Mouse (Mus musculus): Measurements from ENCODE around the gene Filip1. TPM values are rescaled to one million over a fixed set of nuclear protein-coding genes. Genes with fewer than 3 reads are reported as not detected.
"Not testable (repeated sequence)": the region's sequence is repeated elsewhere in the genome, so short reads cannot be mapped to it uniquely, and the experiment has no call there.

Filip1 gene
- polyA plus RNA-seq, 1 experiment from 2014 or later = 2.5 TPM

DNA sequence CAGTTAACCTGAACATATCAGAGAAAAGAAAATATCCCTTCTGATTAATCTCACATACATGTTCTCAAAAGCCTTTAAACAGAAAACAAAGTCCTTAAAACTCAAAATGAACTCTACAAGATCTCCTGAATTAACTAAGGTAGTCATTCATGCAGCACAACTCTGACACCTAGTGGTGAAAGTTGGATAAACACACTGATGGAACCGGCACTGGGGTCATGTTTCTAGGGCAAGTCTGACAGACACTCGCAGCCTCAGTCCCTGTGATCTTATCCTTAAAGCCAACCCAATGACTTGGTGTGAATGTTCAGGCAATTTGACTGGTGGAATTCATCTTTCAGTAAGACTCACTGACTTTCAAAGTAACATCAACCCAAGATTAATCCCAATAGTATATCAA, 13.4 kb upstream of the Filip1 start:
- Histone ChIP-seq H3K27me3 (replicated peaks; ENCODE audit: control insufficient read depth, insufficient read depth, low read length) (no peaks in the 10 kb centered on the region), H3K9me3 (ENCODE audit: control insufficient read depth, low read length) (no peaks in the 10 kb centered on the region), H3K4me1 (ENCODE audit: control insufficient read depth, insufficient read depth, low read depth, low read length) (no peaks in the 10 kb centered on the region), H3K9ac (ENCODE audit: low read depth, low read length) (no peak overlapping the region), H3K4me3 (ENCODE audit: low read length) (no peak overlapping the region), H3K36me3 (ENCODE audit: control insufficient read depth, insufficient read depth, low read length) (no peaks in the 10 kb centered on the region), H3K27ac (ENCODE audit: low read depth, low read length) (no peak overlapping the region), H3K4me2 (ENCODE audit: low read length) (no peak overlapping the region)
- no peak for ATAC-seq
- 2% methylated on average over 2 of the region's 2 CpGs for WGBS

DNA sequence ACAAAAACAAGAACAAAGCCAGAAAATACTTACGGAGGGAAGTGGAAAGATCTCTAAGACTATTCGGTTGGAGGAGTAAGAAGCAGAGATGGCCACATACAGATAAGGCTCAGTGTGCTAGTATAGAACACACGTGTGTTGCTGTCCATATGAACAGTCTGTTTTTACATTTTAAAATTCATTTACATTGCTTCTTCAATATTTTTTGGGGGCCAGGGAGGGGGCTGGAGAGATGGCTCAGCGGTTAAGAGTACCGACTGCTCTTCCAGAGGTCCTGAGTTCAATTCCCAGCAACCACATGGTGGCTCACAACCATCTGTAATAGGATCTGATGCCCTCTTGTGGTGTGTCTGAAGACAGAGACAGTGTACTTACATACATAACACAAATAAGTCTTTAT, 12.7 kb upstream of the Filip1 start:
- not testable (repeated sequence) for ATAC-seq; H3K9me3 ChIP-seq (ENCODE audit: control insufficient read depth, low read length); H3K36me3 ChIP-seq (ENCODE audit: control insufficient read depth, insufficient read depth, low read length); H3K27ac ChIP-seq (ENCODE audit: low read depth, low read length); H3K4me2 ChIP-seq (ENCODE audit: low read length); H3K9ac ChIP-seq (ENCODE audit: low read depth, low read length); H3K4me1 ChIP-seq (ENCODE audit: control insufficient read depth, insufficient read depth, low read depth, low read length); H3K4me3 ChIP-seq (ENCODE audit: low read length); H3K27me3 ChIP-seq (replicated peaks; ENCODE audit: control insufficient read depth, insufficient read depth, low read length)
- WGBS = 91% methylated on average over 5 of the region's 5 CpGs

DNA sequence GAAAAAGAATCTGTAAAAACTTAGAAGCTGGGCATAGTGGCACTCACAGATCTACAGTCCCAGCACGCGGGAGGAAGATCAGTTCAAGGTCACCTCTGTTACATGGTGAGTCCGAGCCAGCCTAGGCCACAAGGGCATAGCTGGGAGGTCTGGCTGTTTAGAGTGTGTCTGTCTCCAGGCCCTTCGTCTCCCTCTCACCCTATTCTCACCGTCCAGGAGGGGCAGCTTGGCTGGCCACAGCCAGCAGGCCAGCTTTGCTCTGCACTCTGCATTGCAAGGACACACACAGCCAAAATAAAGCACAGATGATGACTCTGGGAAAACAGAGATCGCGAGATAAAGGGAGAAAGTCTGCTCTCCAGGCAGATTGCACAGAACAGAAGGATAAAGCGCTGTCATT, 10.2 kb upstream of the Filip1 start:
- 74% methylated on average over 8 of the region's 8 CpGs for WGBS
- Histone ChIP-seq H3K4me3 (ENCODE audit: low read length) (no peak overlapping the region), H3K4me1 (ENCODE audit: control insufficient read depth, insufficient read depth, low read depth, low read length) (no peaks in the 10 kb centered on the region), H3K36me3 (ENCODE audit: control insufficient read depth, insufficient read depth, low read length) (no peaks in the 10 kb centered on the region), H3K9ac (ENCODE audit: low read depth, low read length) (no peak overlapping the region), H3K27ac (ENCODE audit: low read depth, low read length) (no peak overlapping the region), H3K9me3 (ENCODE audit: control insufficient read depth, low read length) (no peaks in the 10 kb centered on the region), H3K4me2 (ENCODE audit: low read length) (no peak overlapping the region), H3K27me3 (replicated peaks; ENCODE audit: control insufficient read depth, insufficient read depth, low read length) (no peaks in the 10 kb centered on the region)
- ATAC-seq = no peak

DNA sequence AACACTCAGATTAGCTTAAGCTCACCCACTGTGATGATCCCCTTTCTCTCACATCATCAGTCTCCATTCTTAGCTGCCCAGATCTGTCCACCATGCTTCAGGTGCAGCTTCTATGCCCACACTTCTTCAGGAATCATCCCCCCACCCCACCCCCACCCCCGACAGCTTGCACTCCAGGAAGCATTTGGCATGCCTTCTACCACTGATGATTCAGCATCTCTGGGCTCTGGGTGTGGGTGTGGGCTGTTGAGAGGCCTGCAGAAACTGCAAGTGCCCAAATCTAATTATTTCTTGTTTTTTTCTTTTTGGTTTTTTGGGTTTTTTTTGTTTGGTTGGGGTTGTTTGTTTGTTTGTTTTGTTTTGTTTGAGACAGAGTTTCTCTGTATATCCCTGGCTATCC, 9.0 kb upstream of the Filip1 start:
- H3K36me3 ChIP-seq (ENCODE audit: control insufficient read depth, insufficient read depth, low read length) = no peaks in the 10 kb centered on the region
- WGBS = 35% methylated on average over 1 of the region's 1 CpGs
- H3K4me3 ChIP-seq (ENCODE audit: low read length) = no peak overlapping the region
- no peak overlapping the region for H3K4me2 ChIP-seq (ENCODE audit: low read length)
- H3K9me3 ChIP-seq (ENCODE audit: control insufficient read depth, low read length) = no peaks in the 10 kb centered on the region
- no peak for ATAC-seq
- no peak overlapping the region for H3K27ac ChIP-seq (ENCODE audit: low read depth, low read length)
- H3K27me3 ChIP-seq (replicated peaks; ENCODE audit: control insufficient read depth, insufficient read depth, low read length) = no peaks in the 10 kb centered on the region
- no peaks in the 10 kb centered on the region for H3K4me1 ChIP-seq (ENCODE audit: control insufficient read depth, insufficient read depth, low read depth, low read length)
- H3K9ac ChIP-seq (ENCODE audit: low read depth, low read length) = no peak overlapping the region

DNA sequence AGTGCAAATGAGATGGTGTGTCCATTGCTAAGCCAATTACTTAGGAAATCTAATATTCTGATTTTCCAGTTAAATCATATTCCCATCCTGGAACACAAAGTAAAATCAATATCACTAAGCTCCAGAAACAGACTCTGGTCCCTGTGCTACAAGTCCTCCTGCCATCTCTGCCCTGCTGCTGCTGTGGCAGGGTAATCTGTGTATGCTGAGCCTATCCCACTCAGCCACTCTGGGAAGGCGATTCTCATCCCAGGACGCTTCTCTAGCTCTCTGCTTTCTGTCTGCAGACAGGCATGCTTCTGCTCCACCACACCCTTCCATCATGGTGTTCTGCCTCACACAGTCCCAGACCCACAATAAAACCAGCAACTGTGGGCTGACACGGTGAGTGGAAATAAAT, 7.8 kb upstream of the Filip1 start:
- H3K27me3 ChIP-seq (replicated peaks; ENCODE audit: control insufficient read depth, insufficient read depth, low read length) = no peaks in the 10 kb centered on the region
- no peaks in the 10 kb centered on the region for H3K4me1 ChIP-seq (ENCODE audit: control insufficient read depth, insufficient read depth, low read depth, low read length)
- no peak overlapping the region for H3K9ac ChIP-seq (ENCODE audit: low read depth, low read length)
- no peak overlapping the region for H3K4me2 ChIP-seq (ENCODE audit: low read length)
- no peaks in the 10 kb centered on the region for H3K36me3 ChIP-seq (ENCODE audit: control insufficient read depth, insufficient read depth, low read length)
- no peak overlapping the region for H3K4me3 ChIP-seq (ENCODE audit: low read length)
- H3K9me3 ChIP-seq (ENCODE audit: control insufficient read depth, low read length) = no peaks in the 10 kb centered on the region
- H3K27ac ChIP-seq (ENCODE audit: low read depth, low read length) = no peak overlapping the region
- 79% methylated on average over 3 of the region's 3 CpGs for WGBS
- no peak for ATAC-seq

DNA sequence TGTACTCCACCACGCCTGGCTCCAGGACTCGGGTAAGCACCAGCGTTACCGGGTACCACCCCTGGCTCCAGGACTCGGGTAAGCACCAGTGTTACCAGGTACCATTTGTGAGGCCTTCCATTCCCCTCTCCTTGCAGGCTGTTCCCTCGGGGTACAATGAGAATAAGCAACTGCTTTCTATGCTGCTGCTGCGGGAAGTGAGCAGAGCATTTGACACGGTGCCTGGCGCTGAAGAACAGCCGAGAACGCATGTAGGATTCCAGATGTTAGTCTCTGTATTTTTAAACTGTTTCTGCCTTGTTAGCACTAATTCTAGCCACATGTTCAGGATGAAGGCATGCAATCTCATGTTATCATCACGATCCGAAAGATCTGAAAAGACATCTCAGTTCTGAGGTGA, 635 bp downstream of the Filip1 start:
- no peak overlapping the region for H3K27ac ChIP-seq (ENCODE audit: low read depth, low read length)
- H3K9ac ChIP-seq (ENCODE audit: low read depth, low read length) = no peak overlapping the region
- no peaks in the 10 kb centered on the region for H3K36me3 ChIP-seq (ENCODE audit: control insufficient read depth, insufficient read depth, low read length)
- H3K4me2 ChIP-seq (ENCODE audit: low read length) = no peak overlapping the region
- no peak for ATAC-seq
- no peaks in the 10 kb centered on the region for H3K9me3 ChIP-seq (ENCODE audit: control insufficient read depth, low read length)
- WGBS = 87% methylated on average over 13 of the region's 13 CpGs
- H3K27me3 ChIP-seq (replicated peaks; ENCODE audit: control insufficient read depth, insufficient read depth, low read length) = no peaks in the 10 kb centered on the region
- H3K4me3 ChIP-seq (ENCODE audit: low read length) = no peak overlapping the region
- H3K4me1 ChIP-seq (ENCODE audit: control insufficient read depth, insufficient read depth, low read depth, low read length) = no peaks in the 10 kb centered on the region

DNA sequence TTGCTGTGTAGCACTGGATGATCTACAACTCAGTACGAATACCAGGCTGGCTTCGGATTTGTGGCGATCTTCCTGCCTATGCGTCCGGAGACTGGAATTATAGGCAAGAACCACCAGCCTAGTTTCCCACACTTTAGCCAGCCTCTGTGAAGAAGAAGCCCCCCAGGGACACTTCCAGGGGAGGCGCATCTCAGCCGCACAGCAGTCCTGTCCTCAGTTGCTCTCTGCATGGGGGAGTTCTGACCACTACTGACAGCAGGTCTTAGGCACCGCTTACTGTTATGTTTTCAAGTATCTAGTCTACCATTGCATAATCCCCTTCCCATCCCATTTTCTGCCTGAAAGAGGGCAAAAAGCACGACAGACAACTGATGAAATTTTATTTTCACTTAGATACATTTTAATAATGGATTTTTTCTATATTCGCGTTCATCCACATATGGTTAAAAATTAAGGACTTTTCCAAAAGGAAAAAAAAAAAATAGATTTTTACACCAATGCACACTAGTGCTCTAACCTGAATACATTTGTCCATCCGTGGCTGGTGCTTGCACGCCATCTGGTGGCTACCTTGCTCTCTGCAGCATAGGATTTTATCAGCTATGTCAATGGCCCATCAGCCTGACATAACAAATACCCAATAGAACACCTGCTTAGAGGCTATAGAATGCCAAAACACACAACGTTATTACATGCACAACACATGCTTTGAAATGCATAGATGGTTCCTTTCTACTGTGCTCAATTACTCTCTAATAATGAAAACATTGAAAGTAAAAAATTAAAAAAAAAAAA, 10.1 kb downstream of the Filip1 start:
- H3K9ac ChIP-seq (ENCODE audit: low read depth, low read length) = no peak overlapping the region

DNA sequence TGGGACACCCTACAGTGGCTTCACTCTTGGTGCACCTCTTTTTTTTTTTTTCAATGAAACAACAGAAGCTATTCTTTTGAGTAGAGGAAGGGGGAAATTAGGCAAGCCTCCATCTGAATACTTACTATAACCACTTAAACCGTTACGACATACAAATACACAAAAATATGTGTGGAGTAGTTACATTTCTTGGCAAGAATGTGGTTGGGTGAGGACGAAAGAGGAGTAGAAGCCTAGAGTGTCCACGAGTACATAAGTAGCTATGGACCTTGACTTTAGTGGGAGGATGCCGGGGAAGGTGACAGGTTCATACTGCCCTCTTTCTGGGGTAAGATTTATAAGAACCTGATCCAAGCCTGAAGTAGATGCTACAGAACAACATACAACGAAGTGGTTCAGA, 15.4 kb downstream of the Filip1 start:
- ATAC-seq = no peak
- Histone ChIP-seq H3K9me3 (ENCODE audit: control insufficient read depth, low read length) (no peaks in the 10 kb centered on the region), H3K27me3 (replicated peaks; ENCODE audit: control insufficient read depth, insufficient read depth, low read length) (no peaks in the 10 kb centered on the region), H3K4me3 (ENCODE audit: low read length) (no peak overlapping the region), H3K27ac (ENCODE audit: low read depth, low read length) (no peak overlapping the region), H3K4me2 (ENCODE audit: low read length) (no peak overlapping the region), H3K36me3 (ENCODE audit: control insufficient read depth, insufficient read depth, low read length) (no peaks in the 10 kb centered on the region), H3K9ac (ENCODE audit: low read depth, low read length) (no peak overlapping the region), H3K4me1 (ENCODE audit: control insufficient read depth, insufficient read depth, low read depth, low read length) (no peaks in the 10 kb centered on the region)
- WGBS = 91% methylated on average over 6 of the region's 6 CpGs

More for the DNA sequence above, 10.1 kb downstream of the Filip1 start:
- Histone ChIP-seq H3K4me2 (ENCODE audit: low read length) (peak overlapping the region; percentile 14; the same call in 1 of the 2 replicates), H3K36me3 (ENCODE audit: control insufficient read depth, insufficient read depth, low read length) (no peaks in the 10 kb centered on the region), H3K27ac (ENCODE audit: low read depth, low read length) (no peak overlapping the region), H3K4me1 (ENCODE audit: control insufficient read depth, insufficient read depth, low read depth, low read length) (no peaks in the 10 kb centered on the region), H3K27me3 (replicated peaks; ENCODE audit: control insufficient read depth, insufficient read depth, low read length) (no peaks in the 10 kb centered on the region), H3K9me3 (ENCODE audit: control insufficient read depth, low read length) (no peaks in the 10 kb centered on the region), H3K4me3 (ENCODE audit: low read length) (no peak overlapping the region)
- WGBS = 35% methylated on average over 14 of the region's 14 CpGs
- peak; percentile 94 for ATAC-seq

DNA sequence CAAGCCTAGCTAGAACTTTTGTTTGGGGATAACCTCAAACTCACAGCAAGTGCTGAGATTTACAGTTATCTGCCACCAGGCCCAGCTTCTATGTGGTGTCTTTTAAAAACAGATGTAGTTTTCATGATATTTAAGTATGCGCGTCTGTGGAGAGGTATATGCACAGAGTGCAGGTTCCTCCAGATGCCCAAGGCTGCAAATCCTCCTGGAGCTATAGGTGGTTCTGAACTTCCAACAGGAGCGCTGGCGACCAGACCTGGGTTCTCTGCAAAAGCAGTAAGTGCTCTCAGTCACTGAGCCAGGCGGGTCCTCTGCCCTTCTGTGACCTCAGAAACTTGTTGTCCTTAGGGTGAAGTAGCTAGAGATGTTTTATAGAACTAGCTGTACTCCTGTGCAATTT, 18.4 kb downstream of the Filip1 start:
- Histone ChIP-seq H3K27ac (ENCODE audit: low read depth, low read length) (no peak overlapping the region), H3K4me3 (ENCODE audit: low read length) (no peak overlapping the region), H3K9ac (ENCODE audit: low read depth, low read length) (no peak overlapping the region), H3K4me1 (ENCODE audit: control insufficient read depth, insufficient read depth, low read depth, low read length) (no peaks in the 10 kb centered on the region), H3K4me2 (ENCODE audit: low read length) (no peak overlapping the region), H3K36me3 (ENCODE audit: control insufficient read depth, insufficient read depth, low read length) (no peaks in the 10 kb centered on the region), H3K9me3 (ENCODE audit: control insufficient read depth, low read length) (no peaks in the 10 kb centered on the region), H3K27me3 (replicated peaks; ENCODE audit: control insufficient read depth, insufficient read depth, low read length) (no peaks in the 10 kb centered on the region)
- 93% methylated on average over 5 of the region's 5 CpGs for WGBS
- ATAC-seq = no peak
